Mouse (Mus musculus): ENCODE data around the gene Fam114a1. TPM values are rescaled to one million over a fixed set of nuclear protein-coding genes. Genes with fewer than 3 reads are reported as not detected.

Gene Fam114a1
- polyA plus RNA-seq (2017; shearing (Covaris generic)), result 3.0 TPM

DNA sequence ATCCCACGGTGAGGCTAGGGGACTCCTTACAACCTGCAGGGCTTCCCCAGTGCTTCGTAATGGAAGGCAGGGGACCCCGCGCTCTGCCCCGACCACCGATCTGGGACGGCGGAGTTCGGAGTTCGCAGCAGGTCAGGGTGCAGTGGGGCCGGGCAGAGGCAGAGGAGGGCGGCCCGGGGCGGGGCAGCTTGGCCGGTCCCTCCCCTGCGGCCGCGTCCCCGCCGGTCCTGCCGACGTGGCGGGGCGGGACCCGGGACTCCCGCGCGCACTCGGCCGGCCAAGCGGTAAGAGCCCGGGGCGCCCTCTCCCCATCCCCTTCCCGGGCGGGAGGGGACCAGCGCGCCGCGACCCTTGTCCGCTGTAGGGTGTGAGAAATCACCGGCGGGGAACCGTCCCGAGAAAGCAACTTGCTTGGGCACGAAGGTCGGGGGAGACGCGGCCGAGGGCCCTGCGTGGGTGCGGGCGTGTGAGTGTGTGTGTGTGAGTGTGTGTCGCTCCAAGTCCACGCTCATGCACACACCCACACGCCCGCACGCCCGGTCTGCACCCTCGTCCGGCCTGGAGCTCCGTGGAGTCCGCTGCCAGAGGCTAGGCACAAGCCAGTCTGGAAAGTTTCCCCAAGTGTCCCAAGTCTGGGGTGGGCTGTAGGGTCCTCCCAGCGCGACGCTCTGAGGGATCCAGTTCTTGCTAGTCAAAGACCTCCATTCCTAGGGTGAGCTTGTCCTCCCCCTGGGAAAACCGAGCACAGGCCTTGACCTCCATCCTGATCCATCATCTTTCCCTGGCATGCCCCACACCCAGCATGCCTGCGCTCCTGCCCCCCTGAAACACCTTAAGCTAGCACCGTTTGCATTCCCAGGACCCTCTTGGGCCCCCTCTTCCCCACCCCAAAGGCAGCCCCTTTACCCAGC is at the start of gene Fam114a1:
Gene Fam114a1 (plus strand): TSS at position 211 of the 911 bp plus-strand sequence.

DNA sequence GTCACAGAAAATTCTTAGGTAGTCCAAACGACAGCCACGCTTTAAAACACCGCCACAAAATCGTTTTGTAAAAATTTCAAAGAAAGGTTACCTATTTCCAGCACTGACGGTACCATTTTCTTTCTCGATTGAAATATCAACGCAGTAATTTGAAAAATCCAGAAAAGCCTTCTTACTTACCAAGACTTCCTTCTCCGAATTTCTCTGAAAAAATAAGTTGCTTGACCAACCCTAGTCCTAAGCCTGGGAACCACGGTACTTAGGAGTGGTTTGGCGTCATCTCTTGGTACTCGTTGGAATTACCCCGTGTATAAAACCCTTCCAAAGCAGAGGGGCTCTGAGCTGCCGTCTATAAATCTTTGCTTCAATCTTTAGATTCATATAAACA is 10.0 kb upstream of the Fam114a1 start, which contains the start of gene Tlr6:
Gene Tlr6 (minus strand): TSS at position 255 of the 388 bp plus-strand sequence.

Other genes with a start within 250 kb of the Fam114a1 start
- gene Klf3, start 166.7 kb upstream of the Fam114a1 start, polyA plus RNA-seq (2017; shearing (Covaris generic)), result 51.1 TPM
- gene Tlr1, start 36.5 kb upstream of the Fam114a1 start, polyA plus RNA-seq (2017; shearing (Covaris generic)), result 96.9 TPM
- gene Tlr6, start 10.0 kb upstream of the Fam114a1 start, polyA plus RNA-seq (2017; shearing (Covaris generic)), result 5.4 TPM
- gene Tmem156, start 122.1 kb downstream of the Fam114a1 start, polyA plus RNA-seq (2017; shearing (Covaris generic)), result 29.6 TPM
- 3.7 TPM for gene Klhl5, start 137.5 kb downstream of the Fam114a1 start, polyA plus RNA-seq (2017; shearing (Covaris generic))
- gene Wdr19, start 229.6 kb downstream of the Fam114a1 start, polyA plus RNA-seq (2017; shearing (Covaris generic)), result 7.1 TPM